Mouse (Mus musculus) ES-E14 (cell line): Measurements from ENCODE around the gene Gys2.

Experiments
- CHD2 ChIP-seq: IDR thresholded peaks from 2 replicates; pipeline ENCODE4 v1.6.1; 2014; ENCODE audit warnings: mild to moderate bottlenecking, low read depth, low read length, inconsistent platforms
- MAFK ChIP-seq: IDR thresholded peaks from 2 replicates; pipeline ENCODE4 v1.6.1; 2014; ENCODE audit warnings: mild to moderate bottlenecking, low read depth, low read length, inconsistent platforms; ENCODE audit not compliant: insufficient read depth
- ZC3H11A ChIP-seq: IDR thresholded peaks from 2 replicates; pipeline ENCODE4 v1.6.1; 2012; ENCODE audit warnings: low read depth, mild to moderate bottlenecking, inconsistent platforms, low read length, borderline replicate concordance
- ZNF384 ChIP-seq: IDR thresholded peaks from 2 replicates; pipeline ENCODE4 v1.6.1; 2012; ENCODE audit warnings: low read depth, low read length, inconsistent platforms

- TF ChIP-seq ZNF384 (no peak), MAFK (no peak), ZC3H11A (no peak), CHD2 (no peak)
These were observed 14.9 kb downstream of the Gys2 start for GRCm38 (mm10) chr6:142458010-142458409.
